Mouse (Mus musculus) retina, postnatal 1 day (tissue): ENCODE data around the gene Rapgef2.
A peak's percentile ranks its signal among the peaks of the same experiment; 100 is the strongest.

Experiments
- DNase-seq: peaks from one replicate; pipeline ENCODE4 v3.0.0-alpha.2; 2012

Rapgef2 gene

GRCm38 (mm10) chr3:79158254-79158653, 128.1 kb downstream of the Rapgef2 start:
- DNase-seq = no peak

- DNase-seq = no peak
These were observed 133.3 kb downstream of the Rapgef2 start for GRCm38 (mm10) chr3:79153039-79153487.

GRCm38 (mm10) chr3:79145407-79146055, 140.8 kb downstream of the Rapgef2 start:
- DNase-seq = peak; percentile 62

GRCm38 (mm10) chr3:79144672-79145406, 141.5 kb downstream of the Rapgef2 start:
- DNase-seq = peak; percentile 50

GRCm38 (mm10) chr3:79144085-79144484, 142.2 kb downstream of the Rapgef2 start:
- no peak for DNase-seq

- peak; percentile 71 for DNase-seq
These were observed 147.1 kb downstream of the Rapgef2 start for GRCm38 (mm10) chr3:79139245-79139644.

- no peak for DNase-seq
These were observed 147.7 kb downstream of the Rapgef2 start for GRCm38 (mm10) chr3:79138601-79139000.

- no peak for DNase-seq
These were observed 155.3 kb downstream of the Rapgef2 start for GRCm38 (mm10) chr3:79130991-79131390.

GRCm38 (mm10) chr3:79129044-79129600, 157.2 kb downstream of the Rapgef2 start:
- peak; percentile 14 for DNase-seq

- no peak for DNase-seq
These were observed 158.5 kb downstream of the Rapgef2 start for GRCm38 (mm10) chr3:79127797-79128196.

GRCm38 (mm10) chr3:79126857-79127256, 159.5 kb downstream of the Rapgef2 start:
- DNase-seq = no peak

- DNase-seq = no peak
These were observed 164.9 kb downstream of the Rapgef2 start for GRCm38 (mm10) chr3:79121391-79121790.

- DNase-seq = no peak
These were observed 166.3 kb downstream of the Rapgef2 start for GRCm38 (mm10) chr3:79119983-79120382.

GRCm38 (mm10) chr3:79110153-79110552, 176.2 kb downstream of the Rapgef2 start:
- no peak for DNase-seq

- DNase-seq = no peak
These were observed 178.1 kb downstream of the Rapgef2 start for GRCm38 (mm10) chr3:79108246-79108645.

- DNase-seq = no peak
These were observed 180.0 kb downstream of the Rapgef2 start for GRCm38 (mm10) chr3:79106360-79106759.

- no peak for DNase-seq
These were observed 182.7 kb downstream of the Rapgef2 start for GRCm38 (mm10) chr3:79103604-79104003.

- DNase-seq = no peak
These were observed 184.6 kb downstream of the Rapgef2 start for GRCm38 (mm10) chr3:79101737-79102136.

GRCm38 (mm10) chr3:79100831-79101230, 185.5 kb downstream of the Rapgef2 start:
- no peak for DNase-seq

GRCm38 (mm10) chr3:79089091-79089490, 197.2 kb downstream of the Rapgef2 start:
- peak; percentile 4 for DNase-seq

- DNase-seq = no peak
These were observed 197.9 kb downstream of the Rapgef2 start for GRCm38 (mm10) chr3:79088461-79088860.

- DNase-seq = no peak
These were observed 200.0 kb downstream of the Rapgef2 start for GRCm38 (mm10) chr3:79086282-79086681.

GRCm38 (mm10) chr3:79083881-79084280, 202.4 kb downstream of the Rapgef2 start:
- no peak for DNase-seq

GRCm38 (mm10) chr3:79083030-79083429, 203.3 kb downstream of the Rapgef2 start:
- no peak for DNase-seq
